Mouse (Mus musculus): ENCODE data around the gene Siva1.

DNA sequence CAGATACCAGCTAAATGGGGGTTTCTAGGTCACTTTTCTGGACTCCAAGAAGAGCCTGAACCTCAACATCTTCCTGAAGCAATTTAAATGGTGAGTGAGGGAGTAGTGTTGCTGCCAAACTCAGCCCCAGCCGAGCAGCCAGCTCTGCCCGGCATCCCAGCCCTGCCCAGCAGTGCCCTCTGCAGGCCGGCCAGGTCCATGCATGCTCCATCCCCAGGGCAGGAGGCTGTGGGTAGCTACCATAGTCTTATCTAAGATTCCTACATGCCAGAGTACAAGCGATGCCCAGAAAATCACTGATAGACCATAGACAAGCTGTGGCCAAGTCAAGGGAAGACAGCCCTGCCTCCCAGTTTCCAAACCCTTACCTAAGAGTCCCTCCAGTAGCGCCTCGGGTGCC, 38.7 kb upstream of the Siva1 start:
- TF ChIP-seq POLR2A (IDR thresholded peaks at IDR 0.05; ENCODE audit: borderline replicate concordance, extremely low read depth, low read depth, low read length) (no peak), CTCF (IDR thresholded peaks at IDR 0.05; ENCODE audit: insufficient read depth, low read length) (peak; percentile 88)
